Mouse (Mus musculus) C2C12 (cell line): ENCODE data around the gene Smg6. TPM values are rescaled to one million over a fixed set of nuclear protein-coding genes. Genes with fewer than 3 reads are reported as not detected.
"Not testable (repeated sequence)": the region's sequence is repeated elsewhere in the genome, so short reads cannot be mapped to it uniquely, and the experiment has no call there.

Experiments
- H3K27me3 ChIP-seq: one replicate; pipeline ENCODE4 v1.6.1; 2011; ENCODE audit not compliant: control insufficient read depth, insufficient read depth, insufficient read length
- H3K36me3 ChIP-seq: one replicate; pipeline ENCODE4 v1.6.1; 2011; ENCODE audit not compliant: control insufficient read depth, insufficient read depth
- H3K4me3 ChIP-seq: one replicate; pipeline ENCODE4 v1.5.1; 2011; ENCODE audit warnings: mild to moderate bottlenecking, control low read depth; ENCODE audit not compliant: poor library complexity, insufficient read depth, severe bottlenecking
- H3K79me2 ChIP-seq: one replicate; pipeline ENCODE4 v1.6.1; 2011; ENCODE audit not compliant: control insufficient read depth, insufficient read depth
- H3K79me3 ChIP-seq: one replicate; pipeline ENCODE4 v1.6.1; 2011; ENCODE audit warnings: low read depth, control low read depth
- H3ac ChIP-seq: one replicate; pipeline ENCODE3; 2011; ENCODE audit warnings: low read depth; ENCODE audit not compliant: control insufficient read depth, insufficient read length
- CEBPB ChIP-seq: IDR thresholded peaks from one replicate; pipeline ENCODE4 v1.6.1; 2011; ENCODE audit warnings: low read depth, mild to moderate bottlenecking, control low read depth, moderate library complexity
- CTCF ChIP-seq: IDR thresholded peaks from one replicate; pipeline ENCODE4 v1.5.1; 2011; ENCODE audit not compliant: control insufficient read depth, insufficient read depth, insufficient read length
- FOSL1 ChIP-seq: IDR thresholded peaks from one replicate; pipeline ENCODE4 v1.8.0; 2011; ENCODE audit warnings: mild to moderate bottlenecking, low read length; ENCODE audit not compliant: poor library complexity, insufficient read depth, severe bottlenecking
- MAX ChIP-seq: IDR thresholded peaks from one replicate; pipeline ENCODE4 v1.6.1; 2011; ENCODE audit warnings: mild to moderate bottlenecking, control low read depth
- MYOD1 ChIP-seq: IDR thresholded peaks from one replicate; pipeline ENCODE4 v1.6.1; 2011; ENCODE audit warnings: low read depth; ENCODE audit not compliant: control insufficient read depth, insufficient read length
- MYOG ChIP-seq: IDR thresholded peaks from one replicate; pipeline ENCODE4 v1.6.1; 2011; ENCODE audit not compliant: control insufficient read depth, insufficient read length; ENCODE audit errors: extremely low read depth
- USF1 ChIP-seq: IDR thresholded peaks from one replicate; pipeline ENCODE4 v1.6.1; 2011; ENCODE audit warnings: low read depth, mild to moderate bottlenecking, control low read depth, moderate library complexity
- polyA plus RNA-seq: library from polyadenylated mRNA; unstranded; fragments of >200 nt; fragmentation: generic; extraction: Trizol; gene quantifications from one replicate; pipeline ENCODE4 v1.2.1, GENCODE M21; 2012; ENCODE audit warnings: missing spikeins

The Smg6 gene
- polyA plus RNA-seq, 1 experiment = 7.5 TPM

- H3K4me3 ChIP-seq = no peak overlapping the region
Observed at GRCm38 (mm10) chr11:74994141-74994540, 68.5 kb downstream of the Smg6 start.

GRCm38 (mm10) chr11:74994856-74995255, 69.2 kb downstream of the Smg6 start:
- TF ChIP-seq MYOD1 (no peak), MYOG (no peak), USF1 (no peak), MAX (no peak), CTCF (no peak), FOSL1 (no peak), CEBPB (no peak)
- no peaks in the 10 kb centered on the region for H3K79me2 ChIP-seq
- H3ac ChIP-seq = no peak overlapping the region
- H3K27me3 ChIP-seq = no peaks in the 10 kb centered on the region
- H3K79me3 ChIP-seq = no peaks in the 10 kb centered on the region
- H3K36me3 ChIP-seq = peaks cover 22% of the 10 kb centered on the region
- H3K4me3 ChIP-seq = no peak overlapping the region

More at GRCm38 (mm10) chr11:74994141-74994540, 68.5 kb downstream of the Smg6 start:
- Histone ChIP-seq H3K36me3 (peaks cover 22% of the 10 kb centered on the region), H3ac (no peak overlapping the region), H3K79me2 (no peaks in the 10 kb centered on the region), H3K27me3 (no peaks in the 10 kb centered on the region), H3K79me3 (no peaks in the 10 kb centered on the region)
- TF ChIP-seq FOSL1 (no peak), CTCF (no peak), USF1 (no peak), MAX (no peak), MYOD1 (no peak), CEBPB (no peak), MYOG (no peak)

DNA sequence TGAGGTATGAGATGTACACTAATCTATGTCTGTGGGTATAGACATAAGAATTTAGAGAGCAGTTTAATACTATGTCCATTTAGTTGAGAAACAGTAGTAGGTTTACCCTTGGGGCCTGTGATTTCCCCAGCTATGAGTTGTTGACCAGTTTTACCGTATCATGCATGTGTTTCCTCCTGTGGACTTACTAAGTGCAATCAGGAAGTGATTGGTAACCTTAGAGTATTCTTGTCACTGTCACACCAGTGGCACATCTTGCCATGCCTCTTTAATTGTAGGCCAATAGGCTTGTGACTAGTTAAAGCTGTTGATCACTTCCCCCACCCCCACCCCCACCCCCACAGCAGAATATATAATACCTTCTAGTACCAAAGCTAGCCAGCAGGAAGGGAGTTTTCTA, 70.9 kb downstream of the Smg6 start:
- TF ChIP-seq MYOD1 (no peak), FOSL1 (no peak), MYOG (no peak), MAX (no peak), USF1 (no peak), CTCF (no peak), CEBPB (no peak)
- Histone ChIP-seq H3ac (no peak overlapping the region), H3K4me3 (no peak overlapping the region), H3K36me3 (peaks cover 13% of the 10 kb centered on the region), H3K27me3 (no peaks in the 10 kb centered on the region), H3K79me2 (no peaks in the 10 kb centered on the region), H3K79me3 (no peaks in the 10 kb centered on the region)

DNA sequence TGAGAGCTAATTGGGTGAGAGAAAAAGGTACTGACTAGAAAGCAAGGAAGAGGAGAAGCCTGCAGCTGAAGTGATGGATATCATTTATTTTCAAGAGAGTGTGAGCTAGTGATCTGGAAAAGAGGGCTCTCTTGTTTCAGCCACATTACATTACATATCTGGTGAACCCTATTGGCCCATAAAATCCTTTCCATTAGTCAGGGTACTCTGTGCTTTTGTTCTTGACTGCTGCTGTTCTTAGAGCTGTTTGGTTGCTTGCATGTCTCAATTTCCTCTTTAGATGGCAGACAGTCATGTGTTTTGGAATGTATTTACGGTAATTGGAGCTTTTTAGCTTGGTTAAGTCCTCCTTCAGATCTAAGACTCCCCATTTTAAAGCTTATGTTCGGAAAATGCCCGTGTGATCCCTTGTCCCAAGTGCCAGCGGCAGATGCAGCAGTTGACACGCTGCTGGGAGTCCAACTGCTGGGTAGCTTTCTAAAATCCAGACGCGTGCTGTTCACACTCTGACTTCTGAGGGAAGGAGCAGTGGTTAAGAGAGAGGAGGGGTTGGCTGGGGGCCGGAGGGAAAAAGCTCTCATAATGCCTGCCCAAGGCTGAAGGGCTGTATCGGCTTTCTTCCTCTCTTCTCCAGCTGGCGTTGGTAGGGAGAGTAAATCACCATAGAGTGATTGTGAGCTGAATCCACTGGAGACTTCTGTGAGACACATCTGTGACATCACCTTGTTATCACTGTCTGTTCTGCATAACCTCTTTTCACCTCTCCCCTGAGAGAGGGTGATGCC, 75.4 kb downstream of the Smg6 start:
- Histone ChIP-seq H3K4me3 (no peak overlapping the region), H3K79me2 (no peaks in the 10 kb centered on the region), H3K79me3 (no peaks in the 10 kb centered on the region), H3K36me3 (no peaks in the 10 kb centered on the region), H3ac (no peak overlapping the region), H3K27me3 (no peaks in the 10 kb centered on the region)
- TF ChIP-seq MYOG = no peak
- no peak for TF ChIP-seq USF1
- TF ChIP-seq MAX = no peak
- no peak for TF ChIP-seq MYOD1
- no peak for TF ChIP-seq CTCF
- no peak for TF ChIP-seq CEBPB
- no peak for TF ChIP-seq FOSL1

GRCm38 (mm10) chr11:75008270-75008669, 82.6 kb downstream of the Smg6 start:
- Histone ChIP-seq H3K4me3 (no peak overlapping the region), H3K36me3 (no peaks in the 10 kb centered on the region), H3K27me3 (no peaks in the 10 kb centered on the region), H3K79me2 (no peaks in the 10 kb centered on the region), H3K79me3 (no peaks in the 10 kb centered on the region), H3ac (no peak overlapping the region)
- no peak for TF ChIP-seq CTCF
- no peak for TF ChIP-seq FOSL1
- TF ChIP-seq MYOD1 = no peak
- no peak for TF ChIP-seq MYOG

DNA sequence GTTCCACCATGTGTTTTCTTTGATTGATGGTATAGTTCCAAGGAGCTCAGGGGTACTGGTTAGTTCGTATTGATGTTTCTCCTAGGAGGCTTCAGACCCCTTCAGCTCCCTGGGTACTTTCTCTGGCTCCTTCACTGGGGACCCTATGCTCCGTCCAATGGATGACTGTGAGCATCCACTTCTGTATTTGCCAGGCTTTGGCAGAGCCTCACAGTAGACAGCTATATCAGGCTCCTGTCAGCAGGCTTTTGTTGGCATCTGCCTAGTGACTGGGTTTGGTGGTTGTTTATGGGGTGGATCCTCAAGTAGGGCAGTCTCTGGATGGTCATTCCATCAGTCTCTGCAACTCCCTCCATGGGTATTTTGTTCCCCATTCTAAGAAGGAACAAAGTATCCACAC, 83.9 kb downstream of the Smg6 start:
- not testable (repeated sequence) for H3ac ChIP-seq, H3K36me3 ChIP-seq, H3K79me3 ChIP-seq, H3K27me3 ChIP-seq, H3K4me3 ChIP-seq, H3K79me2 ChIP-seq
